Mouse (Mus musculus) testis, postnatal 10 days (tissue): ENCODE measurements around the gene Tmtc1.

ENCODE experiments used
- DNase-seq: peaks from one replicate; pipeline ENCODE4 v3.0.0; 2021; ENCODE audit warnings: low spot score

Tmtc1 gene

DNA sequence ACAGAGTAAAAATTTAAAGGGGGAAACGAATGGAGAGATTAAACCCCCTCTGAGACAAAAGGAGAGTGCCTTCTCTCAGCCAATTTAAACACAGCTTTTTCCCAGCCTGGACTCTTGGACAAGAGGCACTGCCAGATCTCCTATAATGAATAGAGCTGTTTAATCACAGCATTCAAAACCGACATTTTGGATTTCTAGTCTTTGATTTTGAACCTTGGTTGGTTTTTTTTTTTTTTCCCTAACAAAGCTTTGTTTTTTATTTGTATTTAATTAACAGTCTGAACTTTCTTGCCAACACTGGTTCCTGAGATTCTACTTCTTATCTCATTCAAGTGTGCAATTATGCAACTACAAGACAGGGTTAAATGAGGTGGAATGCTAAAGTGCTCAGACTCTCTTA is 133.2 kb downstream of the Tmtc1 start:
- DNase-seq, result no peak

DNA sequence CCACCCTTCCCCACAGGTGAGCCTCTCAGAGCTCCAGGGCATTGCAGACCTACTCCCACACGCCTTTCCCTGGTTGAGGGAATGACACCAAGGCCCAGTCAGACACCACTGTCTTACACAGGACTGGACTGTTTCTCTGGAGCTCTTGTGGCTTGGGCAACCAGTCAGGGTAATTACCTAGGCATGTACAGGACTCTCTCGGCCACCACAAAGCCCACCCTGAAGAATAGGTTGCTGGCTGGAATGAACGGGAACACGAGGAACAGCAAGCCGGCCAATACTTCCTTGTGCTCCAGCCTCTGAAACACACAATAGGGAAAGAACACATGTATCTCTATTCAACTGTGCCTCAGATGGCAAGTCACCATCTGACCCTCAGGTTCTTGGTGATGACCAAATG is 138.4 kb downstream of the Tmtc1 start:
- DNase-seq, result no peak

DNA sequence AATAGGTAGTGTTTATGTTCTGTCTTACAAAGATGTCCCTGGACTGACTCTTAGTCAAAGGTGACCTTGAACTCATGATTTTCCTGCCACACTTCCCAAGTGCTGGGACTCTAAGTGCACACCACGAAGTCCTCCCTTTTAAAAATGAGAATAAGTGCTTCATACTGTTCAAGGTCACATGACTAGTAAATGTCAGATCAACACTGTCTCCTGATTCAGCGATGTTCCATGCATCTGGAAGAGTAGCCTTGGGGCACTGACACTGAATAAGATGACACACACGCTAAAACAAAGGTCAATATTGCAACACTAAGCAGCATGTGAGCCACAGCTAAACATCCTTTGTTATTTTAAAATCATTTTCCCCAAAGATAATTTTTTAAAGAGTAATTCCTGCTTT is 139.0 kb downstream of the Tmtc1 start:
- DNase-seq, result no peak

DNA sequence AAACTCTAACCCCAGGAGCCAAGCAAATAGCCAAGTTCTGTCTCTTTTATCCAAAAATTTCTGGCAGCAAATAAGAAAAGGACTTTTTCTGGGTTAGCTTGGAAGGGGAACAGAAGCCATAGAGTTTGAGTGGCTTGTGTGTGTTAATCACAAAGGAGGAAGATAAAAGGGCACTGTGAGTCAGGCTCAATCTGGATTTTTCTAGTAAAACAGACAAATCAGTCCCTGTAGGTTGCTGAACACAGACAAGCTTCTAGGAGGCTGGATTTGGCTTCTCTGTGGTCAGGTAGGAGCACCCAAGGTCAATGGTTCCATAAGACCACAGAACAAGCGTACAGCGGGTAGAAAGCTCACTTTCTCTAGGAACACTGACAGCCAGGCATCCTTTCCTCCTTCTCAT is 141.9 kb downstream of the Tmtc1 start:
- no peak for DNase-seq

DNA sequence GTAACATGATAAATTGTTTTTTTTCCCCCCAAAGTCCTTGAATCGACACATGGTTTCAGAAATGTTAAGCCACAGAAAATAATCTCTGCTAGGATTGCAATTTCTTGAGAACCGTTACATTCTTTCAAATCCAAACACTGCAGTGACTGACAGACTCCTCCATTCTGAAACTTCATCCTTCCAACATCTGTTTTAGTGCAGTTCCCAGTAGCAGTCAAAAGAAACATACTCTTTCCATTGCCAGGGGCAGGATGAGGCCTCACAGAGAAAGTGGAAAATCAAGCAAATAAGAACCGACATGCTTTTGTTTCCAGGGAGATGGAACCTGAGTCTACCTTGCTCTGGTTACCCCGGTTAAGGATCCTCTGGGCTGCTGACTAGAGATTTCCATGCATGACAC is 147.1 kb downstream of the Tmtc1 start:
- no peak for DNase-seq

DNA sequence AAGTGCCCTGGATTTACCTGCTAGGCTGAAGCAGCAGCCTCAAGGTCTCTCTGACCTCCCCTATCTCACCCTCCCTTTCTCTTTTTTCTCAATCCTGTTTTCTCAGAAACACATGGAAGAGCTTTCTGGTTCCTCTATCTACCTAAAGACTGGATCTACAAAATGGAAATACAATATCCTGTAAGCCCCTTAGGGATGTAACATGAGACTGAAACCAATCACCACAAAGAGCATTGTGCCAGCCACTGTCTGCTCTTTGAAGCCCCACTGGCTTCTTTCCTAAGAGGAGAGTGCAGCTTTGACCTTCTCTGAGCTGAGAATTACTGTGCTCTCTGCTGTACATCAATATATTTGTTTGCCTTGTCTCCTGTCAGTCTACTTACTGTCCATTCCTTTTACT is 147.8 kb downstream of the Tmtc1 start:
- DNase-seq, result no peak

DNA sequence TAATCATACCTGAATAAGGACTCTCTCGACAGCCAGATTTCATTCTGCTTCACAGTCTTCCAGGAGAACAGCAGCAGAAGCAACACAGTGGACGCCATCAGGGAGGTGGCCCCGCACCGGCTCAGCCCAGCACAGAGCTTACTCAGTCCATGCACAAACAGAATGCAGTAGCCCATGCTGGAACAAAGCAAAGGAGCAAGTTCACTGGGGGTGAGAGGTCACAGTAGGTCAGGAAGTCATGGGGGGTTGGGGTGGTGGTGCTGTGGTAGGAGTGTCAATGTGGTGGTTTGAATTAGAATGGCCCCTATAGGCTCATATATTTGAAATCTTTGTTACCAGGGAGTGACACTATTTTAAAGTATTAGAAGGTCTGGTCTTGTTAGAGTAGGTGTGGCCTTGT is 149.7 kb downstream of the Tmtc1 start:
- no peak for DNase-seq

DNA sequence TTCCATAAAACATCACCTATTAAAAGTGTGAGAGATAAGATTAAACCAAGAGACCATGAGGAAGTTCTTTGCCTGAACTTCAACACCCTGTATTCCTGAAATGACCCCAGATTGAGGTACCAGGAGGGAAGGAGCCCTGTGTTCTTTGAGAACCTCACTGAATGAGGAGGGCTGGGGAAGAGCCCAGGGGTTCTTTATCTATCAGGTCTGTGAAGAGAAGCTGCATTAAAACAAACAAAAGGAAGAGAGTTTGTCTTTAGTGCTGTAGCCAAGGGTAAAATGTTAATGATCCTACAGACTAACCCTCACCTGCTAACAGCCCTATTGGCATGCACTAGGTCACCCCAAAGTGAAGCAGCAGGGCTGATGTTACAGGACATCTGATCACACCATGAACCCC is 153.3 kb downstream of the Tmtc1 start:
- no peak for DNase-seq

DNA sequence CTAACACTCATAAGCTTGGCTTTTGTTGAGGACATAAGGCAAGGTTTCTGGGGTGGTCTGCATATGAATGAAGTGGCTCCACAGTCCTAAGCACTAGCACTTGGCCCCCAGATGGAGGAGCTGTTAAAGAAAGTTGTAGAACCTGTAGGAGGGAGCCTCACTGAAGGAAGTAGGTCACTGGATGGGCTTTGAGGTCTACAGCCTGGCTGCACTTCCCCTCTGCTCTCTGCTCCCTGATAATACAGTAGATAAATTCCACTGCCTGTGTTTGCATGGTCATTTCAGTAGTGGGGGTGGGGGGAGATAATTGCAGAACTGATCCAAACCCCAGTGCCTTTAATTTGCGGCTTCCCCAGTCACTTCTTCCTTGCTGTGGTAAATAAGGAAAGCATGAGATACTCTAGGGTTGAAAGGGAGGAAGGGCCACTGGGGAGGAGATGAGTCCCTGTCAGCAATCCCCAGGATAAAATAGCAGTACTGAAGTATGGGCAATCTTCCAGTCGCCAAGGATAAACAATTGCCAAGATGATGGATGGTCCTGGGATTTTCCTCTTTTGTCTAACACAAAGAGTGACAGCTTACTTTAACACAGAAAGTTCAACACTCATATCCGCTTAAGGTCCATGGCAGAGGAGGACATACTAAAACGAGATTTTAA is 160.8 kb downstream of the Tmtc1 start:
- no peak for DNase-seq

DNA sequence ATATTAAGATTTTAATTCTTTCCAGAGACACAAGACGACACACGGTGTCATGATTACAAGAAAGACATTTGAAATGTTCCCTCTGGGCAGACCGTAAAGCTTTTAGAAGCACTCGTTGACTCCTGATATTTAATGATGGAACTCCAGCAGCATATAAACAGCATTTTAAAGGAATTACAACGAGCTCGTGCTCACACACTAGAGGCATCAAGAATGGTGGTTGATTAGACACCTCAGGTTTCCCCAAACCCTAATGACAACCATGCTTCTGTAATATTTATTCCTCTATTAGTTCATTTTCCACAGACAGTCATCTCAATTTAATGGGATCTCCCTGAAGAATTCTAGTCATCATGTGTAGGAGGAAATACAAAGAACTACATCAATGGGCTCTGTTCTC is 164.9 kb downstream of the Tmtc1 start:
- no peak for DNase-seq

DNA sequence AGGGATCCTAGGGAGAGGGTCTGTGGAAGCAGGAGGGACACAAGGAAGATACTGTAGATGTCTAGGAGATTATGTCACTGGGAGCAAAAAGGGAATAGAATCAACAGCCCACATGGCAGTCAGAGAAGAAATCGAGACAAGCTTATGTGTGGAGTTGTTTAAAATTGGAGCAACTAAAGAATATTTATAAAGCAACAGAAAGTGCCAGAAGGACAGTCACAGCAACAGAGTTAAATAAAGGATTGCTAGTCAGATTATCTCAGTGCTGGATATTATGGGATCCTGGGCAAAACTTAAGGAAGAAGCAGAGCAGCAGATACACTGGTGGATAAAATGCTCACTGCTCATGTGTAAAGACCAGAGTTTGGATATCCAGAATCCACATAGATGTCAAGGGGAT is 167.8 kb downstream of the Tmtc1 start:
- no peak for DNase-seq

DNA sequence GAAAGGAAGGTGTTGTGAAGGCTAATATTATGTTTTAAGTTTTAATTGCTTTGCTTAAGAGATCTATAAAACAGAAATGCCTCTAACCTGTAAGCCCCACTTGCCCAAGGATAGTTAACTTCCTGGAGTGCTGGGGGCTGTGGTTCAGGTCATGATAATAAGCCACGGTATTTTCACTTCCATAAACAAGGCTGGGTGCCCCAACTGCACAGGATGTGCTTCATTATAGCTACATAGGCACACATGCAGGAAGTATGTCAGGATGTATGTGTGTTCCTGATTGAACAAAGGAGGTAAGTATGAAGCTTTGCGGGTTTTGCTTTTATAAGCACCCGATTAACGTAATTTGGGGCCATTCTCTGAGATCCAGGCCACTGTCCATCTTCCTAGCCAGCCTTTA is 169.1 kb downstream of the Tmtc1 start:
- no peak for DNase-seq

DNA sequence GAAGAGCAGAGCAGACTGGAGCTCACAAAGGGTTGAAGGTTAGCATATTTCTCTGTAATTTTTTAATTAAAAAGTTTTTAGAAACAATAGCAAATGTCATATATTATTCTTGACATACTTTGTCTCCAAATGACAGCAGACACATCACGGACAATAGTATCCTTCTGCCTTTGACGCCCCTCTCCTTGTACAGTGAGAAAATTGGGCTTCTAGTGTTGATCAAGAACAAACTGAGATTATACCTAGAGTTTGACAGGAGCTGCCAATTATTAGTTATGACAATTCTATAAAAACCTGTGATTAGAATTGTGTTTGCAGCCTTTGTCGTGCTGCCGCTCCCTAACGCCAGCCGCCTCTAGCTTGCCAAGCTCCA is 183.5 kb downstream of the Tmtc1 start:
- DNase-seq, result no peak

DNA sequence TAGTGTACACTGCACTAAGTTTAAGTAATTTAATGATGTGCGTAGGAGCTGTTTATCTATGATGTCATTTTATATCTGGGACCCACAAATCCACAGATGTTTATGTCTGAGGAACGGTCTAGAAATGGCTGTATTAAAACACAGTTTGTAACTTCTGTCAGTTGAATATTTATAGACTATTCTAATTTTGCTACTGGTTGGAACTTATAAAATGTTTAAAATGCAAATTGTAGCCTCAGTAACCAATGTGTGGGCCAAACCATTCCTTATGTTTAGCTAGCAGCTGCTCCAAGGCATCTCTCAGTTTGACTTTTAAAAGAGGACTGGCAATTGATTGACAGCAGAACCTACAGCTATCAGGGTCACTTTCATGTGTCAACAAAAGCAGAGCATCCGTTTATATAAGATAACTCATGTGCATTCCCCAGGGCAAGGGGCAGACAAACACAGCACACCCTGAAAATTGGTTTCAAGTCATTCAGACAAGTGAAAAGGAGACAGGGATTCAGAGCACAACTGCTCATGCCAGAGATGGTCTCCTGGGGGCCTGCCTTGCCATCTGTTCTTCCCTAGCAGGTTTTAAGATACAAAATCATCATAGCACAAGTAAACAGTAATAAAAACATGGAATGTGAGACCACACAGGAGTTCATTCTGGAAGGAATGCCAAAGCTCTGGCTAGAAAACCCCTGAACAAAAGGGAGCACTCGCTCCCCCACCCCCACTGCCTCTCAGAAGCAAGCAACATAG is 184.0 kb downstream of the Tmtc1 start:
- peak; percentile 68 for DNase-seq

DNA sequence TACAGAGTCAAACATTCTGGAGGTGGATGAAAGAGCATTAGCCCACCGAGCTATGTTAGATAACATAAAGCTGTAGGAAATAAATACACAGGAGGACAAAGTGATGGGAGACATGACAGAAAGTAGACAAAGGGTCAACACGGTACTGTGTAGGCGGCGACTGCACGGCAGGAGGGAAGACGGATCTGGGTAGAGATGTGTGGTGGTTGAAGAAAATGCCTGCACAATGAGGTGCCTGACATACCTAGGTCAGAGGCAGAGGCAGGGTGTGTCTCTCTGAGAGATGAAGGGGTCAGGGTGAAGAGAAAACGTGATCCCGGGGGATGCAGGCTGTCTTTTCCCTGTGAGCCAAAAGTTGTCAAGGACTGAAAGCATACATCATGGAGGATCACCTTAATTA is 185.1 kb downstream of the Tmtc1 start:
- no peak for DNase-seq

DNA sequence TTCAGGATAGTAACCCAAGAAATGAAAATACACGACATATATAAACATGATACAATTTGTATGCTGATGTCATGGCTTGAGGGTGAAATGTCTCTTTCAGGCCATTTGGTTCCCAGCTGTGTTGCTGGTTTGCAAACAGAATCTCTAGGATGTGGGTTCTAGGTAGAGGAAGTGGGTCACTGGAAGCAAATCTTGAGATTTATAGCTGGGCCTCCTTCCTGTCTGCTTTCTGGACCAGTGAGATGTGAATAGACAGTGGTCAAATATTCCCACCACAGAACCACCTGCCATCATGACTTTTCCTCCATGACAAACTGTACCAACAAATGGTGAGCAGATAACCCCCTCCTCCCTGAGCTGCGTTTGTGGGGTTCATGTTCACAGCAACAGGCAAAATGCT is 186.4 kb downstream of the Tmtc1 start:
- no peak for DNase-seq

DNA sequence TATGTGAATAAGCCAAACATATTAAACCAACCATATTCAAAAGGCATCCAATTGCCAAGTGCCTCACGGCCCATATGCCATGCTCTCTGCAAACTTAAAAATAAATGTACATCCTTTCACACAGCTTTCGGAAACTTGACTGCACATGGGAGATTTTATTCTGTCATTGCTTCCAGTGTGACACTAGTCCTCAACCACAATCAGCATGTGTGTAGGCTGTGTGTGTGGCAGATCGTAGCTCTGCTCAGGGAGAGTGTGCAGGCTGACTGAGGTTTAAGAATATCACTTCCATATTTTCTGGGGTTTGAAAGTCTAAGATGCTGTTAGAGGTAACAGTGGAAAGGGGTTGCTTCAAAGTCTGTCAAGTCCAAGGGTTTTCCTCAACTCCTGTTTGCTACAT is 188.1 kb downstream of the Tmtc1 start:
- no peak for DNase-seq

DNA sequence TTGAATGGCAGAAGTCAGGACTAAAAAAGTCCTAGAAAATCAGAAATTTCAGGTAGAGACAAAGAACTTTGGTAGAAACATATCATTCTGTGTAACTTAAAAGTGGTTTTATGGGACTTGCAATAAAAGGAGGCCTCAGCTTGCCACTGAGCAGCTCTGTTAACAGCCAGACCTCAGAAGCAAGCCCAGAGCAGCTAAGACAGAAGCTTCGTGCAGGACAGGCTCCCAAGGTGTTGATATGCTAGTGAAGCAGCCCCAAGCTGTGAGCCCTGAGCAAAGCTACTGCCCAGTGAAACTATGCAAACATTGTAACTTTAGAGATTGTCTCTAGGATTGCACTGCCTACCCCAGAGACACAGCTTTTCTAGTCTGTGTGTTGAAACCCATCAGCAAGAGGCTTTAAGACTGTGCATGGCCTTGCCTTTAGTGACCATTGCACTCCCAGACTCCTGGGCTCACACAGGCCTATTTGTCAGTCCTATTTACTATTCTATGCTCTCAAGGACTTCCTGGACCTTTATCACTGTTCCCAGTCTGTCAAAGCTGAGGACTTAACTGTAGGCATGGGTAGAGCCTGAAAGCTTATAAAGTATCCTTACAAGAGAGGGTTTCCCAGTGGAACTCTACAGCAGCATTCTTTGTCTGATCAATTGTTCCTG is 188.7 kb downstream of the Tmtc1 start:
- no peak for DNase-seq

DNA sequence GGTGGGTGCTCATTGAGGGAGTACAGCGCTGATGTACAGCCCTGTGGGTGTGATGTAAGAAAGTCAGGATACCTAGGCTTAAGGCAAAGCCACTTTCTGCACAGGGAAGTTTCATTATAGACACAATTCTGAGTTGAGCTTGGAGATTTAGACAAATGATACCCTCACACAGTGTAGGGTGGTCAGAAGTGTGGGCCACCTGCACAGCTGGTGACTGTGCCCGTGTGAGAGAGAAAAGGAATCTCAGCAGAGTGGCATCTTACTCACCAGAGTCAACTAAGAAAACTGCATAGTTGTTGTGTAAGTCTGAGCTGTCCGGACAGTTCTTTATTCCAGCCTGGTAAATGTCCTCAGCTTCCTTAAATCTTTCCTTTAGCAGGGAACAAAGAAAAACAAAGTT is 195.0 kb downstream of the Tmtc1 start:
- no peak for DNase-seq

DNA sequence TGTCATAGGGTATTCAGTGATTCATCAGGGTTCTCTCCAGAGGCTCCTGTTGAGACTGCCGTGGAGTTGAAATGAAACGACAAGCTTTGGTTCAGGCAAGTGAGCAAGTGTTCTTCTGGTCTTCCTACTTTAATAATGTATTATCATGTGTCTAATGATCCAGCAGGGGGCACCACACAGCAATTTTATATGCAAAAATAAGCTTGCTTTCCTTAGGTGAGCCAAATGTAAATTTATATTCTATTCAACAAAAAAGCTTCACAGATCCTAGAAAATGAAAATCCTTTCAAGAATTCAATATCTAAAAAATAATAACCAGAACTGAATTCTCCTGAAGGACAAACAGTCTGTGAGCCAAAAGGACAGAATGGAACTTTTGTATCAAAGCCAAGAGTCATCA is 195.6 kb downstream of the Tmtc1 start:
- DNase-seq, result peak; percentile 76

DNA sequence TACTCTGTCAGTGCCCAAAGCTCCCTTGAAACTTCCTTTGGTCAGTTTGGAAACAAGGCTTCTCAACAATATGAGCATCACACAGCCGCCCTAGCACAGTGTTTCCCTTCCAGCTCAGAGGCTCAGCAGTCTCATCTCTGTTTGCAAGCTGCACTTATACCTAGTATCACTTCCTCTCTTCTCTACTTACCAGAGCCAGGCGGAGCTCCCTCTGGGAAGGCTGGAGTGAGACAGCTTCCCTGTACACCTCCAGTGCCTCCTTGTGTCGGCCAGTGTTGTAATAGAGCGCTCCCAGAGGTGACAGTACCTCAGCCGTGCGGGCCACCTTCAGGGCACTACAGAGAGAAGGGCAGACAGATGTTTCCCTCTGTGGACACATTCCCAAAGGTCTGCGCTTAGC is 197.6 kb downstream of the Tmtc1 start:
- no peak for DNase-seq

DNA sequence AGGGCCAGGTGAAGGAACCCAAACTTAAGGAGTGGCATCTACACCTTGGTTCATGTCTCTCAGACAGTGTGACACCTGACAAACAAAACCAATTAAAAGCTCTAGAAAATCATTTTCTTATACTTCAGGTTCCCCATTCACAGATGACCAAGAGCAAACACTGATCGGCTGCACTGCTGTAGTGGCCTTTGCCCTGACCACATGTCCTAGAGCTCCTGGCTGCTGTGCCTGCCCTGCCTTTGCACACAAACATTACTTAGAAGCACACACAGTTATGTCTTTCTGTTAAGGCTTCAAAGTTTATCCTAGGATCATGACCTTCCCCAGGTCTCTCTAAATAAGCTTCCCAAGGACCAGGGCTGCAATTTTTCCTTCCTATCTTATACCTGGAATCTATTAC is 199.4 kb downstream of the Tmtc1 start:
- no peak for DNase-seq

DNA sequence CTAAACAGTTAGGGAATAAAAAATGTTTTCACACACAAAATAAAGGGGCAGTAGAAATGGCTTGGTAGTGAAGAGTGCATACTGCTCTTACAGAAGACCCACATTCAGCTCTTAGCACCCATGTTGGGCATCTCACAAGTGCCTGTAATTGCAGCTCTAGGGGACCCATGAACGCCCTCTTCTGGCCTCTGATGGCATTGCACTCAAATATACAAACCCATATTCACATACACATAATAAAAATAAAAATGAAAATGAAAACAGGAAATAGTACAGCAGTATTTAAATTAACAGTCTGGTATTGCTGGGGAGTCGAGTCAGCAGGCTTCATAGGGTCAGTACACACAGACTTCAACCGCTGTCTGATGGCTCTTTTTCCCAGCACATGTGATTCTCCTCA is 201.9 kb downstream of the Tmtc1 start:
- no peak for DNase-seq

DNA sequence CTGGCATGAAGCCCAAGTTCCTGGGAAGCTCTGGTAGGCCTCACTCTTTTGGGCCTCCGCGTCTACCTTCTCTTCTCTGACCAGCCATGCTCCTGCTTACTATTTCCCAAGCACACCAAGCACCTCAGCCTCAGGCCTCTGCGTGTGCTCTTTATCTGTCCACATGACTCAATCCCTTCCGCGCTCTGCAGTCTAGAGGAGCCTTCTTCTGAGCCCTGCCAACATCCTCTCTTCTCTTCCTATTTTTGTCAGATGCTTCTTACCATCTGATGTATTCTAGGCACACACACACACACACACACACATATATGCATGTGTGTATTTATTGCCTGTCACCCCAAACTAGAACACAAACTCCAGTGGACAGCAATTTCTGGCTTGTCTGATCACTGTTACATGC is 202.5 kb downstream of the Tmtc1 start:
- DNase-seq, result no peak
